Mouse (Mus musculus) heart, embryonic 12.5 days (tissue): ENCODE measurements around the gene 4931409K22Rik. TPM values are rescaled to one million over a fixed set of nuclear protein-coding genes. Genes with fewer than 3 reads are reported as not detected.
A peak's percentile ranks its signal among the peaks of the same experiment; 100 is the strongest.

Source experiments
- ATAC-seq: fragments of 200-750 bp; cut with Nextera tagmentation; 2 replicates; pipeline ENCODE4 v1.8.0; 2017; ENCODE audit warnings: moderate TSS enrichment, moderate library complexity; ENCODE audit not compliant: insufficient number of reproducible peaks, low FRiP score
- H3K27ac ChIP-seq: fragments of 300-500 bp; sonication (generic); 2 replicates; pipeline ENCODE4 v1.5.1; 2016; ENCODE audit warnings: mild to moderate bottlenecking, moderate library complexity; ENCODE audit not compliant: poor library complexity, severe bottlenecking
- H3K27me3 ChIP-seq: fragments of 300-500 bp; sonication (generic); replicated peaks from 2 replicates; pipeline ENCODE4 v1.6.1; 2016; ENCODE audit warnings: mild to moderate bottlenecking, moderate library complexity
- H3K36me3 ChIP-seq: fragments of 300-500 bp; sonication (generic); 2 replicates; pipeline ENCODE4 v1.6.1; 2016; ENCODE audit warnings: mild to moderate bottlenecking, moderate library complexity
- H3K4me1 ChIP-seq: fragments of 300-500 bp; sonication (generic); replicated peaks from 2 replicates; pipeline ENCODE4 v1.6.1; 2016; ENCODE audit warnings: mild to moderate bottlenecking
- H3K4me2 ChIP-seq: fragments of 300-500 bp; sonication (generic); 2 replicates; pipeline ENCODE4 v1.6.1; 2016; ENCODE audit warnings: mild to moderate bottlenecking, moderate library complexity
- H3K4me3 ChIP-seq: fragments of 300-500 bp; sonication (generic); 2 replicates; pipeline ENCODE4 v1.5.1; 2016; ENCODE audit warnings: mild to moderate bottlenecking
- H3K9ac ChIP-seq: fragments of 300-500 bp; sonication (generic); 2 replicates; pipeline ENCODE4 v1.6.1; 2016; ENCODE audit warnings: mild to moderate bottlenecking, moderate library complexity
- H3K9me3 ChIP-seq: fragments of 300-500 bp; sonication (generic); replicated peaks from 2 replicates; pipeline ENCODE4 v1.6.1; 2016; ENCODE audit warnings: mild to moderate bottlenecking, moderate library complexity
- WGBS: fragments of 180-500 bp; shearing (Covaris S2); methylation state at CpG from one replicate; pipeline ENCODE4 v1.1.7; 2016; 5-methylcytosine and 5-hydroxymethylcytosine counted together
- polyA plus RNA-seq: library from polyadenylated mRNA; unstranded; fragments of >200 nt; fragmentation: Nextera tagmentation; extraction: Ambion mirVana; gene quantifications from 2 replicates; pipeline ENCODE4 v1.2.1, GENCODE M21; 2016

The 4931409K22Rik gene
- polyA plus RNA-seq, 1 experiment from 2014 or later: not detected

- Histone ChIP-seq H3K9ac (no peak overlapping the region), H3K27ac (no peak overlapping the region), H3K4me3 (no peak overlapping the region), H3K4me2 (no peak overlapping the region), H3K27me3 (peaks cover 93% of the 10 kb centered on the region), H3K4me1 (peaks cover 15% of the 10 kb centered on the region), H3K36me3 (no peaks in the 10 kb centered on the region), H3K9me3 (no peaks in the 10 kb centered on the region)
- no peak for ATAC-seq
- 64% methylated on average over 8 of the region's 8 CpGs for WGBS
These were observed 32.8 kb downstream of the 4931409K22Rik start for GRCm38 (mm10) chr5:24523806-24524205.

- H3K27me3 ChIP-seq: peaks cover 88% of the 10 kb centered on the region
- no peaks in the 10 kb centered on the region for H3K36me3 ChIP-seq
- no peaks in the 10 kb centered on the region for H3K9me3 ChIP-seq
- peaks cover 6% of the 10 kb centered on the region for H3K4me1 ChIP-seq
- no peak overlapping the region for H3K4me3 ChIP-seq
- no peak overlapping the region for H3K9ac ChIP-seq
- ATAC-seq: no peak
- H3K4me2 ChIP-seq: no peak overlapping the region
- no peak overlapping the region for H3K27ac ChIP-seq
- 62% methylated on average over 8 of the region's 8 CpGs for WGBS
These were observed 35.2 kb downstream of the 4931409K22Rik start for GRCm38 (mm10) chr5:24521366-24521765.

- Histone ChIP-seq H3K9me3 (peaks cover 4% of the 10 kb centered on the region; the same call in 1 of the 2 replicates), H3K27me3 (peaks cover 16% of the 10 kb centered on the region), H3K27ac (no peak overlapping the region), H3K4me2 (no peak overlapping the region), H3K4me3 (no peak overlapping the region), H3K4me1 (peaks cover 9% of the 10 kb centered on the region; the same call in 1 of the 2 replicates), H3K9ac (no peak overlapping the region), H3K36me3 (no peaks in the 10 kb centered on the region)
- 32% methylated on average over 8 of the region's 8 CpGs for WGBS
- ATAC-seq: peak; percentile 53; the same call in 1 of the 2 replicates
These were observed 44.3 kb downstream of the 4931409K22Rik start for GRCm38 (mm10) chr5:24512271-24512670.

- H3K4me1 ChIP-seq: peaks cover 9% of the 10 kb centered on the region; the same call in 1 of the 2 replicates
- H3K27me3 ChIP-seq: peaks cover 21% of the 10 kb centered on the region; the same call in 1 of the 2 replicates
- H3K4me2 ChIP-seq: no peak overlapping the region
- no peaks in the 10 kb centered on the region for H3K36me3 ChIP-seq
- ATAC-seq: no peak
- WGBS: 49% methylated on average over 11 of the region's 11 CpGs
- H3K9ac ChIP-seq: no peak overlapping the region
- H3K9me3 ChIP-seq: peaks cover 4% of the 10 kb centered on the region; the same call in 1 of the 2 replicates
- H3K27ac ChIP-seq: no peak overlapping the region
- no peak overlapping the region for H3K4me3 ChIP-seq
These were observed 46.0 kb downstream of the 4931409K22Rik start for GRCm38 (mm10) chr5:24510635-24511034.

GRCm38 (mm10) chr5:24508406-24508805 lies 48.2 kb downstream of the 4931409K22Rik start:
- no peak overlapping the region for H3K9ac ChIP-seq
- H3K27ac ChIP-seq: no peak overlapping the region
- WGBS: 86% methylated on average over 7 of the region's 7 CpGs
- no peak for ATAC-seq
- H3K4me2 ChIP-seq: no peak overlapping the region
- no peak overlapping the region for H3K4me3 ChIP-seq
- no peaks in the 10 kb centered on the region for H3K36me3 ChIP-seq
- peaks cover 4% of the 10 kb centered on the region; the same call in 1 of the 2 replicates for H3K9me3 ChIP-seq
- peaks cover 36% of the 10 kb centered on the region for H3K27me3 ChIP-seq
- peaks cover 19% of the 10 kb centered on the region for H3K4me1 ChIP-seq

GRCm38 (mm10) chr5:24505513-24505912 lies 51.1 kb downstream of the 4931409K22Rik start:
- 27% methylated on average over 2 of the region's 2 CpGs for WGBS
- Histone ChIP-seq H3K4me3 (no peak overlapping the region), H3K27ac (no peak overlapping the region), H3K4me1 (peaks cover 14% of the 10 kb centered on the region), H3K9me3 (peaks cover 4% of the 10 kb centered on the region; the same call in 1 of the 2 replicates), H3K36me3 (peaks cover 19% of the 10 kb centered on the region), H3K27me3 (peaks cover 41% of the 10 kb centered on the region), H3K9ac (no peak overlapping the region), H3K4me2 (no peak overlapping the region)
- no peak for ATAC-seq

- H3K4me2 ChIP-seq: no peak overlapping the region
- ATAC-seq: no peak
These were observed 53.8 kb downstream of the 4931409K22Rik start for GRCm38 (mm10) chr5:24502786-24503185.

GRCm38 (mm10) chr5:24500851-24501250 lies 55.8 kb downstream of the 4931409K22Rik start:
- no peak for ATAC-seq
- Histone ChIP-seq H3K27me3 (peaks cover 32% of the 10 kb centered on the region), H3K4me2 (no peak overlapping the region), H3K4me1 (peaks cover 14% of the 10 kb centered on the region), H3K4me3 (no peak overlapping the region), H3K27ac (no peak overlapping the region), H3K9ac (no peak overlapping the region), H3K36me3 (peaks cover 64% of the 10 kb centered on the region), H3K9me3 (no peaks in the 10 kb centered on the region)
- WGBS: 86% methylated on average over 11 of the region's 11 CpGs

More at GRCm38 (mm10) chr5:24502786-24503185, 53.8 kb downstream of the 4931409K22Rik start:
- 72% methylated on average over 4 of the region's 4 CpGs for WGBS
- peaks cover 41% of the 10 kb centered on the region for H3K27me3 ChIP-seq
- H3K36me3 ChIP-seq: peaks cover 47% of the 10 kb centered on the region
- H3K9ac ChIP-seq: no peak overlapping the region
- no peaks in the 10 kb centered on the region for H3K9me3 ChIP-seq
- no peak overlapping the region for H3K27ac ChIP-seq
- no peak overlapping the region for H3K4me3 ChIP-seq
- peaks cover 14% of the 10 kb centered on the region for H3K4me1 ChIP-seq

GRCm38 (mm10) chr5:24499113-24499512 lies 57.5 kb downstream of the 4931409K22Rik start:
- H3K27ac ChIP-seq: no peak overlapping the region
- peaks cover 82% of the 10 kb centered on the region for H3K36me3 ChIP-seq
- 0 out of 2 replicates have a peak, but pooled peaks cover 5% of the 10 kb centered on the region for H3K4me1 ChIP-seq
- H3K9ac ChIP-seq: no peak overlapping the region
- no peak overlapping the region for H3K4me3 ChIP-seq
- H3K4me2 ChIP-seq: no peak overlapping the region
- peaks cover 16% of the 10 kb centered on the region for H3K27me3 ChIP-seq
- no peaks in the 10 kb centered on the region for H3K9me3 ChIP-seq
- no peak for ATAC-seq
- WGBS: 86% methylated on average over 10 of the region's 10 CpGs

GRCm38 (mm10) chr5:24497526-24497925 lies 59.1 kb downstream of the 4931409K22Rik start:
- no peak for ATAC-seq
- no peak overlapping the region for H3K4me2 ChIP-seq
- 0 out of 2 replicates have a peak, but pooled peaks cover 6% of the 10 kb centered on the region for H3K27me3 ChIP-seq
- H3K4me3 ChIP-seq: no peak overlapping the region
- H3K9ac ChIP-seq: no peak overlapping the region
- no peaks in the 10 kb centered on the region for H3K9me3 ChIP-seq
- H3K36me3 ChIP-seq: peaks cover 95% of the 10 kb centered on the region
- H3K27ac ChIP-seq: no peak overlapping the region
- WGBS: 82% methylated on average over 12 of the region's 12 CpGs
- 0 out of 2 replicates have a peak, but pooled peaks cover 5% of the 10 kb centered on the region for H3K4me1 ChIP-seq

- H3K36me3 ChIP-seq: peaks cover 98% of the 10 kb centered on the region
- no peak for ATAC-seq
- H3K27ac ChIP-seq: no peak overlapping the region
- 0 out of 2 replicates have a peak, but pooled peaks cover 5% of the 10 kb centered on the region for H3K4me1 ChIP-seq
- 69% methylated on average over 6 of the region's 6 CpGs for WGBS
- H3K4me2 ChIP-seq: no peak overlapping the region
- no peak overlapping the region for H3K4me3 ChIP-seq
- no peak overlapping the region for H3K9ac ChIP-seq
- H3K27me3 ChIP-seq: 0 out of 2 replicates have a peak, but pooled peaks cover 6% of the 10 kb centered on the region
- no peaks in the 10 kb centered on the region for H3K9me3 ChIP-seq
These were observed 59.9 kb downstream of the 4931409K22Rik start for GRCm38 (mm10) chr5:24496756-24497155.

GRCm38 (mm10) chr5:24495019-24495418 lies 61.6 kb downstream of the 4931409K22Rik start:
- Histone ChIP-seq H3K36me3 (peaks cover 98% of the 10 kb centered on the region), H3K27ac (no peak overlapping the region), H3K9me3 (no peaks in the 10 kb centered on the region), H3K4me3 (no peak overlapping the region), H3K4me2 (no peak overlapping the region), H3K9ac (no peak overlapping the region), H3K27me3 (no peaks in the 10 kb centered on the region), H3K4me1 (0 out of 2 replicates have a peak, but pooled peaks cover 1% of the 10 kb centered on the region)
- 92% methylated on average over 15 of the region's 15 CpGs for WGBS
- no peak for ATAC-seq
